Comparison of ENCODE assay signal across 8 mouse cellular contexts in the genomic region with DNA sequence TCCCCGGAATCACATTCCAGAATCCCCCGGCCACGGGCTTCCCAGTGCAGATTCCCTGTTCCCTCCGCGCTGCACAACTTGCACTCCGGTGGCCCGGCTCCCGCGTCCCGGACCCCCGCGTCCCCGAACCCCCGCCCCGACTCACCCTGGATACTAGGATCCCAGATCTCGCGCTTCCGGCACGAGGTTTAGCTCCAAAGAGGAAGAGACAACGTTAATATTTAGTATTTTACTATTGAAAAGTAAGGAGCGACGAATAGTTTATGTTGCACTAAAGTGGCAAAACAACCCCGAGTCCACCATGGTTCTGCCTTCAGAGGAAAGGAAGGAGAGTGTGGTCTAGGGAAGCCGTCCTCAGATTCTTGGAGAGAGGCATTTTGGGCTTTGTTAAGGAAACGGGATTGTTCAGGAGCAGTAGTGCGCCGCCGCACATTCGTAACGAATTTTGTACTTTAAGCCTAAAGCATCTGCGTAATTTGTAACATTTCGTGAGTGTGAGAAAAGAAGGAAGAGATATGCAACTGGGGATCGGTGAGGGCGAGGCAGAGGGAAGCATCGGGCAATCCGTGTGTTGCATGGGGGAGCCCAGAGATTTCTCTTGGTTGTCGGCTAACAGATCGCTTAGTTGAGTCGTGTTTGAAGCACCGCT. TPM values are rescaled to one million over a fixed set of nuclear protein-coding genes. Genes with fewer than 3 reads are reported as not detected.
DNase-seq lines count a peak whose midpoint lies in the region; ATAC-seq and TF ChIP-seq lines count a peak whose summit lies in the region.

No protein-coding gene starts in this region.

- H3K4me3 ChIP-seq in testis, adult 2 months (ENCODE audit: control insufficient read depth, low read depth, low read length): peak overlapping the region; percentile 88
- peak overlapping the region; percentile 85 for H3K4me3 ChIP-seq in forebrain, embryonic 14.5 days (ENCODE audit: low read depth, low read length)
- peak overlapping the region; percentile 92 for H3K4me3 ChIP-seq in limb, embryonic 15.5 days
- H3K4me3 ChIP-seq in myocyte: peak overlapping the region; percentile 71

- H3K27me3 ChIP-seq in testis, adult 2 months (ENCODE audit: control insufficient read depth, insufficient read depth, low read length): no peaks in the 10 kb centered on the region
- no peaks in the 10 kb centered on the region for H3K27me3 ChIP-seq in forebrain, embryonic 14.5 days (replicated peaks; ENCODE audit: control insufficient read depth, insufficient read depth, low read length)
- no peaks in the 10 kb centered on the region for H3K27me3 ChIP-seq in limb, embryonic 15.5 days
- H3K27me3 ChIP-seq in myocyte (ENCODE audit: control insufficient read depth, insufficient read depth, insufficient read length): no peaks in the 10 kb centered on the region

- peaks cover 52% of the 10 kb centered on the region for H3K79me2 ChIP-seq in myocyte (ENCODE audit: control insufficient read depth, insufficient read depth)

- WGBS in forebrain, embryonic 14.5 days: 0% methylated on average over 40 of the region's 40 CpGs
- WGBS in limb, embryonic 15.5 days: under 1% methylated on average over 40 of the region's 40 CpGs

- TF ChIP-seq CTCF in testis, adult 2 months (IDR thresholded peaks at IDR 0.05; ENCODE audit: control insufficient read depth, insufficient read depth, insufficient replicate concordance, low read depth, low read length): no peak

- peak overlapping the region; percentile 66 for H3K4me2 ChIP-seq in forebrain, embryonic 14.5 days (ENCODE audit: low read length)
- H3K4me2 ChIP-seq in limb, embryonic 15.5 days: peak overlapping the region; percentile 61
- peak overlapping the region; percentile 81 for H3K4me2 ChIP-seq in myocyte (ENCODE audit: low read depth)

- TF ChIP-seq POLR2A in testis, adult 2 months (IDR thresholded peaks at IDR 0.05; ENCODE audit: control insufficient read depth, low read depth, low read length): no peak
- TF ChIP-seq POLR2A in myocyte (IDR thresholded peaks at IDR 0.05; ENCODE audit: insufficient read length, low read depth): no peak

- peak overlapping the region; percentile 72 for H3K27ac ChIP-seq in testis, adult 2 months (ENCODE audit: control insufficient read depth, insufficient read depth, low read depth, low read length)
- H3K27ac ChIP-seq in forebrain, embryonic 14.5 days (ENCODE audit: low read depth, low read length): peak overlapping the region; percentile 94
- peak overlapping the region; percentile 98 for H3K27ac ChIP-seq in limb, embryonic 15.5 days

- H3K9me3 ChIP-seq in forebrain, embryonic 14.5 days (replicated peaks; ENCODE audit: control insufficient read depth, low read length): no peaks in the 10 kb centered on the region
- no peaks in the 10 kb centered on the region for H3K9me3 ChIP-seq in limb, embryonic 15.5 days

- H3K9ac ChIP-seq in forebrain, embryonic 14.5 days (ENCODE audit: low read length): peak overlapping the region; percentile 95
- peak overlapping the region; percentile 96 for H3K9ac ChIP-seq in limb, embryonic 15.5 days

- no peaks in the 10 kb centered on the region for H3K36me3 ChIP-seq in testis, adult 2 months (ENCODE audit: control insufficient read depth, insufficient read depth, low read length)
- H3K36me3 ChIP-seq in forebrain, embryonic 14.5 days (ENCODE audit: control insufficient read depth, insufficient read depth, low read length): no peaks in the 10 kb centered on the region
- no peaks in the 10 kb centered on the region for H3K36me3 ChIP-seq in limb, embryonic 15.5 days
- H3K36me3 ChIP-seq in myocyte (ENCODE audit: control insufficient read depth, insufficient read depth): no peaks in the 10 kb centered on the region

- DNase-seq in frontal cortex, postnatal 36 days (ENCODE audit: low spot score in 2 of 2): peak; percentile 35 to 55
- DNase-seq in frontal cortex, postnatal 14 days (ENCODE audit: low spot score in 2 of 2): no peak
- no peak for DNase-seq in testis, postnatal 14 days (ENCODE audit: low spot score)
- DNase-seq in forebrain, embryonic 14.5 days (ENCODE audit: low spot score): peak; percentile 55
- DNase-seq in thymus, postnatal 25 days: no peak

- H3K4me1 ChIP-seq in testis, adult 2 months (ENCODE audit: control insufficient read depth, insufficient read depth, low read length): peaks cover 4% of the 10 kb centered on the region
- peaks cover 8% of the 10 kb centered on the region for H3K4me1 ChIP-seq in forebrain, embryonic 14.5 days (ENCODE audit: control insufficient read depth, insufficient read depth, low read length)
- H3K4me1 ChIP-seq in limb, embryonic 15.5 days: peaks cover 16% of the 10 kb centered on the region; the same call in 1 of the 2 replicates

- peak; percentile 49 for ATAC-seq in forebrain, embryonic 14.5 days
- peak; percentile 57 for ATAC-seq in limb, embryonic 15.5 days (ENCODE audit: insufficient number of reproducible peaks, low FRiP score, low TSS enrichment, low read depth)

- H3ac ChIP-seq in myocyte (ENCODE audit: control insufficient read depth, insufficient read length): peak overlapping the region; percentile 54

TF ChIP-seq in myocyte, 11 proteins besides CTCF, POLR2A, EP300 and RAD21:
- TF ChIP-seq MYOD1 (IDR thresholded peaks at IDR 0.05; ENCODE audit: control insufficient read depth in 1 of 3, insufficient read length in 2 of 3, low read depth in 2 of 3) (no peak), POLR2AphosphoS2 (IDR thresholded peaks at IDR 0.05; ENCODE audit: insufficient read length, low read depth) (no peak), TCF12 (IDR thresholded peaks at IDR 0.05; ENCODE audit: insufficient read depth, poor library complexity, severe bottlenecking) (no peak), CEBPB (IDR thresholded peaks at IDR 0.05; ENCODE audit: insufficient read depth, poor library complexity, severe bottlenecking) (no peak), REST (IDR thresholded peaks at IDR 0.05; ENCODE audit: insufficient read depth, insufficient read length) (no peak), MYOG (IDR thresholded peaks at IDR 0.05; ENCODE audit: control insufficient read depth in 1 of 3, insufficient read depth in 1 of 3, insufficient read length in 2 of 3, low read depth in 2 of 3) (no peak)

RNA-seq across cellular contexts. Expression of a gene that starts 1.1 kb away (rescaled TPM):
- polyA plus RNA-seq in testis, adult 2 months (2012; rRNA removed): 5.6 and 6.6 TPM in 2 replicates
- 54.5 and 69.5 TPM in 2 replicates for polyA plus RNA-seq in forebrain, embryonic 14.5 days (2014; fragmentation: Nextera tagmentation; extraction: Ambion mirVana)
- polyA plus RNA-seq in limb, embryonic 15.5 days (2015; fragmentation: Nextera tagmentation; extraction: Ambion mirVana): 115 and 118 TPM in 2 replicates
- polyA plus RNA-seq in myocyte (2012; fragmentation: generic; extraction: Trizol): 53.0 TPM

RNA-seq across cellular contexts. Expression of a gene that starts 48.7 kb away (rescaled TPM):
- 3.7 and 4.7 TPM in 2 replicates for polyA plus RNA-seq in testis, adult 2 months (2012; rRNA removed)
- polyA plus RNA-seq in forebrain, embryonic 14.5 days (2014; fragmentation: Nextera tagmentation; extraction: Ambion mirVana): 31.2 and 32.5 TPM in 2 replicates
- polyA plus RNA-seq in limb, embryonic 15.5 days (2015; fragmentation: Nextera tagmentation; extraction: Ambion mirVana): 29.2 and 31.8 TPM in 2 replicates
- polyA plus RNA-seq in myocyte (2012; fragmentation: generic; extraction: Trizol): 2.3 TPM

Comparison
In these comparisons a context has a peak if more than half of its experiments do, and no peak if none do; other contexts are left out.
1. DNase-seq: peak in frontal cortex, postnatal 36 days (2 of 2) and forebrain, embryonic 14.5 days (single experiment); none in frontal cortex, postnatal 14 days (0 of 2), testis, postnatal 14 days (single experiment) and thymus, postnatal 25 days (single experiment).
2. Peak in every context shown above with its lines, with median percentiles within 50 percentile points of each other: H3K27ac ChIP-seq, H3K4me3 ChIP-seq and H3K4me2 ChIP-seq.